Mouse (Mus musculus): Measurements from ENCODE around the gene Slc28a3. TPM values are rescaled to one million over a fixed set of nuclear protein-coding genes. Genes with fewer than 3 reads are reported as not detected.

The Slc28a3 gene
- polyA plus RNA-seq, 1 experiment from 2014 or later, result 0.01 TPM

DNA sequence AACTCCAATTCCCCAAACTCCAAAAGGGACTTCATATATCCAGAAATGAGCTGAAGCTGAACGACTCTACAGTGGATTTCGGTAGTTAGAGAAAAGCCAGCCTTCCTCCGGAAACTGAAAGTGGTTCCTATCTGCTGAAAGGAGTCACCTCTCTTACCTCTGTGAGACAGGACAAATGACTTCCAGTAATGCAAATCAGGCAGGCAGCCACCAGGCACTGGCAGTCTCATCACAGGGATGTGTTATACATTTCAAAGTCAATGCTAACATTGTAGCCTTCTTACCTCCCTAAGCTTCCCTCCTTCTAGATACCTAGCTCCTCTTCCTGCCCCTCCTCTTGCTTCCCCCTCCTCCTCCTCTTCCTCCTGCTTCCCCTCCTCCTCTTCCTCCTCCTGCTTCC lies 101.4 kb downstream of the Slc28a3 start:
- H3K27ac ChIP-seq (ENCODE audit: low read length), result no peak overlapping the region
- no peaks in the 10 kb centered on the region for H3K27me3 ChIP-seq (ENCODE audit: control insufficient read depth, insufficient read depth, low read depth, low read length)
- H3K4me2 ChIP-seq (ENCODE audit: low read depth, low read length), result no peak overlapping the region
- H3K9ac ChIP-seq (ENCODE audit: low read depth, low read length), result no peak overlapping the region
- no peaks in the 10 kb centered on the region for H3K9me3 ChIP-seq (replicated peaks; ENCODE audit: control insufficient read depth, low read length)
- WGBS (ENCODE audit: insufficient replicate concordance), result 18% methylated on average over 3 of the region's 3 CpGs
- no peak overlapping the region for H3K4me3 ChIP-seq (ENCODE audit: low read depth, low read length)
- ATAC-seq (ENCODE audit: low read depth), result no peak
- no peaks in the 10 kb centered on the region for H3K4me1 ChIP-seq (ENCODE audit: control insufficient read depth, low read depth, low read length)
- H3K36me3 ChIP-seq (ENCODE audit: control insufficient read depth, insufficient read depth), result no peaks in the 10 kb centered on the region

- no peaks in the 10 kb centered on the region for H3K27me3 ChIP-seq (ENCODE audit: control insufficient read depth, insufficient read depth, low read depth, low read length)
- WGBS (ENCODE audit: insufficient replicate concordance), result 28% methylated on average over 2 of the region's 2 CpGs
- ATAC-seq (ENCODE audit: low read depth), result no peak
- no peaks in the 10 kb centered on the region for H3K4me1 ChIP-seq (ENCODE audit: control insufficient read depth, low read depth, low read length)
- H3K36me3 ChIP-seq (ENCODE audit: control insufficient read depth, insufficient read depth), result no peaks in the 10 kb centered on the region
- no peaks in the 10 kb centered on the region for H3K9me3 ChIP-seq (replicated peaks; ENCODE audit: control insufficient read depth, low read length)
- no peak overlapping the region for H3K4me2 ChIP-seq (ENCODE audit: low read depth, low read length)
- H3K27ac ChIP-seq (ENCODE audit: low read length), result no peak overlapping the region
- H3K4me3 ChIP-seq (ENCODE audit: low read depth, low read length), result no peak overlapping the region
- H3K9ac ChIP-seq (ENCODE audit: low read depth, low read length), result no peak overlapping the region
Measured at GRCm38 (mm10) chr13:58503610-58504009, 107.1 kb downstream of the Slc28a3 start.

DNA sequence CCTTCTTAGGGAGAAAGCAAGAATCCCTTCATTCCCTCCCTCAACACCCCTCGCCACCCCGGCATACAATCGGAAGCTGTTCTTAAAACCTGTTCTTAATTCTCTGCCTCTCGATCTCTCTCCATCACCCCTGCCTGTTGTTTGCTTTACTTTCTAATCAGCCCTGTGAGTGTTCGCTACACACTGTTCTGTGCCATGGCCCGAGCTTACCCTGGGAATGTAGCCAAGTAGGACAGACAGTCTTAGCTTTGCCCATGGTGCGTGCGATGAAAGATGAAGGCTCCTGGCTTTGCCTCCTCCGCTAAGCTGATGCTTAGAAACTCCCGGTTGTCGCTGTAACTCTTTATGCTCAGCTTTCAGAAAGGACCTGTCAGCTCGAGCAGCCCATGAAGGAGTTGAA lies 112.9 kb downstream of the Slc28a3 start:
- ATAC-seq (ENCODE audit: low read depth), result no peak
- WGBS (ENCODE audit: insufficient replicate concordance), result 77% methylated on average over 12 of the region's 12 CpGs
- H3K27me3 ChIP-seq (ENCODE audit: control insufficient read depth, insufficient read depth, low read depth, low read length), result no peaks in the 10 kb centered on the region; the same call in none of the 2 replicates
- no peaks in the 10 kb centered on the region for H3K36me3 ChIP-seq (ENCODE audit: control insufficient read depth, insufficient read depth)
- no peak overlapping the region for H3K4me3 ChIP-seq (ENCODE audit: low read depth, low read length)
- H3K4me2 ChIP-seq (ENCODE audit: low read depth, low read length), result no peak overlapping the region
- no peak overlapping the region for H3K9ac ChIP-seq (ENCODE audit: low read depth, low read length)
- no peak overlapping the region for H3K27ac ChIP-seq (ENCODE audit: low read length)
- no peaks in the 10 kb centered on the region for H3K4me1 ChIP-seq (ENCODE audit: control insufficient read depth, low read depth, low read length)
- no peaks in the 10 kb centered on the region for H3K9me3 ChIP-seq (replicated peaks; ENCODE audit: control insufficient read depth, low read length)

Other genes starting within 250 kb of the Slc28a3 start
- gene 2210016F16Rik, start 225.7 kb downstream of the Slc28a3 start, polyA plus RNA-seq (2015; fragmentation: Nextera tagmentation; extraction: Ambion mirVana), result 15.0 and 15.6 TPM in 2 replicates
- 11.9 and 13.1 TPM in 2 replicates for gene Rmi1, start 208.6 kb downstream of the Slc28a3 start, polyA plus RNA-seq (2015; fragmentation: Nextera tagmentation; extraction: Ambion mirVana)
- gene Hnrnpk, start 207.5 kb downstream of the Slc28a3 start, polyA plus RNA-seq (2015; fragmentation: Nextera tagmentation; extraction: Ambion mirVana), result 554 and 582 TPM in 2 replicates
- gene Ntrk2, start 195.7 kb upstream of the Slc28a3 start, polyA plus RNA-seq (2015; fragmentation: Nextera tagmentation; extraction: Ambion mirVana), result 0.11 and 0.14 TPM in 2 replicates